ENCODE assay signal across 8 mouse cellular contexts in the genomic region with DNA sequence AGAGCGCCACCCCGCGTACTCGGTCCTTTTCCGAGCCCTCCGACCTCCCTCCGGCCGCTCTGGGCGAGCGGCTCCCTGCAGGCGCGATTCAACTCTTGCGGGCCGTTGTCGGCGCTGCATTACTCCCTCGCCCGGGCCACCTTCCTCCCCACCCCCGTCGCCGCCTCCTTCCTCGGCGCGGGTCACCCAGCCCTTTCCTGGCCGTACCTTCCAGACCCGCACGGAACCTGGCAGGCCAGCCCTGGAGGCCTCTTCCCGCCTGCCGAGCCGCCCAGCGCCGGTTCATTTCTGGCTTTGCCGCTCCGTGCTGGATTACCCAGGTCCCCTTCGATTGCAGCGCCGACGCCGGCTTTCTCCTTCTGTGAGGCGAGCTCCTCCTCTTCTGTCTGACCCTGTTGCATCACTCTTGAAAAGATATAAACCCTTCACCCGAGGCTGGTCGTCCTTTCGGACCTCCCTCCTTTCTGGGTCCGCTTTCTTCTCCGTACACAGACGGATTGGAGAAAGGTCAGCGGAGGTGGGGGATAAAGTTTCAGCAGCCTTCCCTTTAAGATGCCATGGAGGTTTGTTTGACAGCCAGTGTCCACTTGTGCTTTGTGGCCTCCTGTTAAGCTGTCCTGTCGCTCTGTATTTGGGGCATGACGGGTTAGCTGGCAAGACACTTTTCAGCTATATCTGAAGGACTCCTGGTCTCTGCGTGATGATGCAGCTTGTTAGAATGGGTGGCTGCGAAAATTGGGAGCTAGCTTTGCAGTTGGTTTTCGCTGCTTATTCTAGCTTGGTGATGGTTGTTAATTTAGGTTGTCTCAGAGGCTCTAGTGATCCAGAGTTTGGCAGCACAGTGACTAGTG. TPM values are rescaled to one million over a fixed set of nuclear protein-coding genes. Genes with fewer than 3 reads are reported as not detected.
A peak's percentile ranks its signal among the peaks of the same experiment; 100 is the strongest.
DNase-seq lines count a peak whose midpoint lies in the region; ATAC-seq and TF ChIP-seq lines count a peak whose summit lies in the region.

No protein-coding gene starts in this region.

- no peak for TF ChIP-seq CTCF in bone marrow macrophage, adult 2 months (IDR thresholded peaks at IDR 0.05; ENCODE audit: low read depth, low read length)
- no peak for TF ChIP-seq CTCF in olfactory bulb, adult 2 months (IDR thresholded peaks at IDR 0.05; ENCODE audit: insufficient read depth, low read depth, low read length)

- H3K9me3 ChIP-seq in forebrain, embryonic 12.5 days = no peaks in the 10 kb centered on the region
- no peaks in the 10 kb centered on the region for H3K9me3 ChIP-seq in lung, embryonic 16.5 days (ENCODE audit: control insufficient read depth, low read length)

- peak overlapping the region; percentile 57 for H3K27ac ChIP-seq in bone marrow macrophage, adult 2 months (ENCODE audit: insufficient read depth, low read depth, low read length)
- peak overlapping the region; percentile 76 for H3K27ac ChIP-seq in forebrain, embryonic 12.5 days
- peak overlapping the region; percentile 71 for H3K27ac ChIP-seq in lung, embryonic 16.5 days (ENCODE audit: low read length)
- H3K27ac ChIP-seq in olfactory bulb, adult 2 months (ENCODE audit: insufficient read depth, low read depth, low read length) = peak overlapping the region; percentile 59

- no peak for TF ChIP-seq POLR2A in bone marrow macrophage, adult 2 months (IDR thresholded peaks at IDR 0.05; ENCODE audit: borderline replicate concordance, low read depth, low read length)
- no peak for TF ChIP-seq POLR2A in olfactory bulb, adult 2 months (IDR thresholded peaks at IDR 0.05; ENCODE audit: insufficient read depth, low read depth, low read length)

- H3K4me1 ChIP-seq in bone marrow macrophage, adult 2 months (ENCODE audit: control insufficient read depth, insufficient read depth, low read length) = peaks cover 26% of the 10 kb centered on the region
- H3K4me1 ChIP-seq in forebrain, embryonic 12.5 days = peaks cover 27% of the 10 kb centered on the region
- H3K4me1 ChIP-seq in lung, embryonic 16.5 days (replicated peaks; ENCODE audit: control insufficient read depth, insufficient read depth, low read length) = peaks cover 17% of the 10 kb centered on the region
- peaks cover 17% of the 10 kb centered on the region for H3K4me1 ChIP-seq in olfactory bulb, adult 2 months (ENCODE audit: control insufficient read depth, insufficient read depth, low read length)

- peak overlapping the region; percentile 89 for H3K9ac ChIP-seq in forebrain, embryonic 12.5 days
- peak overlapping the region; percentile 91 for H3K9ac ChIP-seq in lung, embryonic 16.5 days (ENCODE audit: low read length)

- ATAC-seq in forebrain, embryonic 12.5 days (ENCODE audit: low FRiP score) = peak; percentile 79
- ATAC-seq in lung, embryonic 16.5 days (ENCODE audit: low read depth) = peak; percentile 80

- WGBS in forebrain, embryonic 12.5 days = 2% methylated on average over 52 of the region's 52 CpGs
- 1% methylated on average over 52 of the region's 52 CpGs for WGBS in lung, embryonic 16.5 days
- under 1% methylated on average over 52 of the region's 52 CpGs for WGBS in olfactory bulb, adult 2 months

- intact Hi-C loops in heart, postnatal 10 days (cut with DNase I) = no loop called here

- H3K4me2 ChIP-seq in forebrain, embryonic 12.5 days = peak overlapping the region; percentile 87
- peak overlapping the region; percentile 80 for H3K4me2 ChIP-seq in lung, embryonic 16.5 days (ENCODE audit: low read depth, low read length)

- peaks cover 24% of the 10 kb centered on the region for H3K36me3 ChIP-seq in forebrain, embryonic 12.5 days (replicated peaks)
- peaks cover 10% of the 10 kb centered on the region for H3K36me3 ChIP-seq in lung, embryonic 16.5 days (ENCODE audit: control insufficient read depth, insufficient read depth, low read length)

- H3K27me3 ChIP-seq in forebrain, embryonic 12.5 days = no peaks in the 10 kb centered on the region
- no peaks in the 10 kb centered on the region for H3K27me3 ChIP-seq in lung, embryonic 16.5 days (ENCODE audit: control insufficient read depth, insufficient read depth, low read depth, low read length)

- peak; percentile 29 for DNase-seq in ES-CJ7 (ENCODE audit: low read depth, low spot score)
- DNase-seq in heart, postnatal 10 days = peak; percentile 65 to 75
- peak; percentile 79 to 85 for DNase-seq in kidney, postnatal 36 days
- DNase-seq in thymus, postnatal 10 days (ENCODE audit: low spot score in 2 of 2) = peak; percentile 7 to 24

- peak overlapping the region; percentile 98 for H3K4me3 ChIP-seq in bone marrow macrophage, adult 2 months (ENCODE audit: insufficient read depth, low read length)
- H3K4me3 ChIP-seq in forebrain, embryonic 12.5 days (replicated peaks) = peak overlapping the region; percentile 92
- peak overlapping the region; percentile 92 for H3K4me3 ChIP-seq in lung, embryonic 16.5 days (ENCODE audit: low read length)
- H3K4me3 ChIP-seq in olfactory bulb, adult 2 months (ENCODE audit: insufficient read depth, low read depth, low read length) = peak overlapping the region; percentile 93

RNA-seq across cellular contexts. Expression of a gene that starts 0.8 kb away (rescaled TPM):
- polyA plus RNA-seq in bone marrow macrophage, adult 2 months (2012; ENCODE audit: insufficient read depth, insufficient read length, missing spikeins) = 7.5 TPM in 2 replicates
- 10.0 and 10.5 TPM in 2 replicates for polyA plus RNA-seq in forebrain, embryonic 12.5 days (2016; fragmentation: Nextera tagmentation; extraction: Ambion mirVana)
- 10 to 100 TPM; 16.5 to 22.1 TPM for total RNA-seq in heart, postnatal 10 days (2021)
- polyA plus RNA-seq in lung, embryonic 16.5 days (2015; fragmentation: Nextera tagmentation; extraction: Ambion mirVana) = 3.7 and 4.6 TPM in 2 replicates
- polyA plus RNA-seq in olfactory bulb, adult 2 months (2012; ENCODE audit: insufficient read depth, insufficient read length, low replicate concordance, missing spikeins) = not detected in 2 replicates

RNA-seq across cellular contexts. Expression of a gene that starts 19.1 kb away (rescaled TPM):
- polyA plus RNA-seq in bone marrow macrophage, adult 2 months (2012; ENCODE audit: insufficient read depth, insufficient read length, missing spikeins) = 105 and 113 TPM in 2 replicates
- polyA plus RNA-seq in forebrain, embryonic 12.5 days (2016; fragmentation: Nextera tagmentation; extraction: Ambion mirVana) = 367 and 371 TPM in 2 replicates
- total RNA-seq in heart, postnatal 10 days (2021) = 10 to 100 TPM; 82.0 to 85.1 TPM
- polyA plus RNA-seq in lung, embryonic 16.5 days (2015; fragmentation: Nextera tagmentation; extraction: Ambion mirVana) = 296 and 313 TPM in 2 replicates
- polyA plus RNA-seq in olfactory bulb, adult 2 months (2012; ENCODE audit: insufficient read depth, insufficient read length, low replicate concordance, missing spikeins) = not detected in 2 replicates

RNA-seq across cellular contexts. Expression of a gene that starts 36.6 kb away (rescaled TPM):
- 75.8 and 81.8 TPM in 2 replicates for polyA plus RNA-seq in bone marrow macrophage, adult 2 months (2012; ENCODE audit: insufficient read depth, insufficient read length, missing spikeins)
- 11.1 and 11.4 TPM in 2 replicates for polyA plus RNA-seq in forebrain, embryonic 12.5 days (2016; fragmentation: Nextera tagmentation; extraction: Ambion mirVana)
- 100 to 1,000 TPM; 109 to 112 TPM for total RNA-seq in heart, postnatal 10 days (2021)
- polyA plus RNA-seq in lung, embryonic 16.5 days (2015; fragmentation: Nextera tagmentation; extraction: Ambion mirVana) = 14.6 and 16.9 TPM in 2 replicates
- 114 TPM in 1 of 2 replicates, not detected in the other for polyA plus RNA-seq in olfactory bulb, adult 2 months (2012; ENCODE audit: insufficient read depth, insufficient read length, low replicate concordance, missing spikeins)

RNA-seq across cellular contexts. Expression of a gene that starts 52.1 kb away (rescaled TPM):
- 24.6 and 29.0 TPM in 2 replicates for polyA plus RNA-seq in bone marrow macrophage, adult 2 months (2012; ENCODE audit: insufficient read depth, insufficient read length, missing spikeins)
- 61.0 and 84.9 TPM in 2 replicates for polyA plus RNA-seq in forebrain, embryonic 12.5 days (2016; fragmentation: Nextera tagmentation; extraction: Ambion mirVana)
- total RNA-seq in heart, postnatal 10 days (2021) = 10 to 100 TPM; 64.7 to 68.0 TPM
- 18.1 and 20.2 TPM in 2 replicates for polyA plus RNA-seq in lung, embryonic 16.5 days (2015; fragmentation: Nextera tagmentation; extraction: Ambion mirVana)
- not detected in 2 replicates for polyA plus RNA-seq in olfactory bulb, adult 2 months (2012; ENCODE audit: insufficient read depth, insufficient read length, low replicate concordance, missing spikeins)

RNA-seq across cellular contexts. Expression of a gene that starts 52.6 kb away (rescaled TPM):
- 30.7 and 33.2 TPM in 2 replicates for polyA plus RNA-seq in bone marrow macrophage, adult 2 months (2012; ENCODE audit: insufficient read depth, insufficient read length, missing spikeins)
- 100 and 101 TPM in 2 replicates for polyA plus RNA-seq in forebrain, embryonic 12.5 days (2016; fragmentation: Nextera tagmentation; extraction: Ambion mirVana)
- total RNA-seq in heart, postnatal 10 days (2021) = 10 to 100 TPM; 24.0 to 24.3 TPM
- 62.1 and 67.1 TPM in 2 replicates for polyA plus RNA-seq in lung, embryonic 16.5 days (2015; fragmentation: Nextera tagmentation; extraction: Ambion mirVana)
- polyA plus RNA-seq in olfactory bulb, adult 2 months (2012; ENCODE audit: insufficient read depth, insufficient read length, low replicate concordance, missing spikeins) = not detected in 2 replicates

Comparison
In these comparisons a context has a peak if more than half of its experiments do, and no peak if none do; other contexts are left out.
1. Peak in every context shown above with its lines: DNase-seq, ATAC-seq, H3K4me3 ChIP-seq and H3K27ac ChIP-seq.
2. DNase-seq: peak in every context shown above with its lines; median percentile 82 in kidney, postnatal 36 days; 70 in heart, postnatal 10 days; 29 in ES-CJ7; 16 in thymus, postnatal 10 days.
3. RNA of a gene that starts 19.1 kb away (polyA plus RNA-seq): 367 to 371 TPM in forebrain, embryonic 12.5 days, 296 to 313 TPM in lung, embryonic 16.5 days and 105 to 113 TPM in bone marrow macrophage, adult 2 months; not detected in olfactory bulb, adult 2 months; every median in the first group is over 100 times any median in the second.